Mouse (Mus musculus) heart, embryonic 16.5 days (tissue): ENCODE data around the gene Slc6a13. TPM values are rescaled to one million over a fixed set of nuclear protein-coding genes. Genes with fewer than 3 reads are reported as not detected.
A peak's percentile ranks its signal among the peaks of the same experiment; 100 is the strongest.

Source experiments
- ATAC-seq: fragments of 200-750 bp; cut with Nextera tagmentation; replicated peaks from 2 replicates; pipeline ENCODE4 v1.8.0; 2017; ENCODE audit warnings: moderate number of reproducible peaks; ENCODE audit not compliant: insufficient read depth, low FRiP score; ENCODE audit errors: extremely low read depth
- H3K27ac ChIP-seq: fragments of 300-500 bp; sonication (generic); 2 replicates; pipeline ENCODE4 v1.5.1; 2014; ENCODE audit warnings: mild to moderate bottlenecking, low read length, control low read depth, moderate library complexity
- H3K27me3 ChIP-seq: fragments of 300-500 bp; sonication (generic); 2 replicates; pipeline ENCODE4 v1.6.1; 2014; ENCODE audit warnings: low read length, mixed read lengths; ENCODE audit not compliant: control insufficient read depth, insufficient read depth
- H3K36me3 ChIP-seq: fragments of 300-500 bp; sonication (generic); 2 replicates; pipeline ENCODE4 v1.6.1; 2014; ENCODE audit not compliant: control insufficient read depth, insufficient read depth
- H3K4me1 ChIP-seq: fragments of 300-500 bp; sonication (generic); 2 replicates; pipeline ENCODE4 v1.6.1; 2014; ENCODE audit warnings: low read length, mixed read lengths; ENCODE audit not compliant: control insufficient read depth, insufficient read depth
- H3K4me2 ChIP-seq: fragments of 300-500 bp; sonication (generic); 2 replicates; pipeline ENCODE4 v1.6.1; 2014; ENCODE audit warnings: low read depth, mild to moderate bottlenecking, control low read depth, low read length
- H3K4me3 ChIP-seq: fragments of 300-500 bp; sonication (generic); 2 replicates; pipeline ENCODE4 v1.5.1; 2014; ENCODE audit warnings: mild to moderate bottlenecking, control low read depth, low read length
- H3K9ac ChIP-seq: fragments of 300-500 bp; sonication (generic); 2 replicates; pipeline ENCODE4 v1.6.1; 2014; ENCODE audit warnings: low read length, control low read depth
- H3K9me3 ChIP-seq: fragments of 300-500 bp; sonication (generic); replicated peaks from 2 replicates; pipeline ENCODE4 v1.6.1; 2016; ENCODE audit warnings: low read length; ENCODE audit not compliant: control insufficient read depth
- WGBS: fragments of 180-500 bp; shearing (Covaris S2); extraction: QIAGEN DNeasy Blood & Tissue Kit; methylation state at CpG from one replicate; pipeline ENCODE4 v1.1.7; 2014; 5-methylcytosine and 5-hydroxymethylcytosine counted together
- polyA plus RNA-seq: library from polyadenylated mRNA; unstranded; fragments of >200 nt; fragmentation: Nextera tagmentation; extraction: Ambion mirVana; gene quantifications from 2 replicates; pipeline ENCODE4 v1.2.1, GENCODE M21; 2015

Slc6a13 gene
- polyA plus RNA-seq, 1 experiment from 2014 or later, result 5.4 TPM

- Histone ChIP-seq H3K4me1 (no peaks in the 10 kb centered on the region; the same call in 1 of the 2 replicates), H3K4me3 (peak overlapping the region; percentile 61), H3K9me3 (no peaks in the 10 kb centered on the region), H3K27ac (peak overlapping the region; percentile 67), H3K9ac (peak overlapping the region; percentile 14), H3K4me2 (peak overlapping the region; percentile 78), H3K36me3 (no peaks in the 10 kb centered on the region), H3K27me3 (no peaks in the 10 kb centered on the region)
- ATAC-seq, result peak; percentile 81
- WGBS, result 11% methylated on average over 17 of the region's 17 CpGs
These were observed 27.8 kb upstream of the Slc6a13 start for GRCm38 (mm10) chr6:121272075-121272800.

- Histone ChIP-seq H3K4me1 (no peaks in the 10 kb centered on the region; the same call in 1 of the 2 replicates), H3K27ac (no peak overlapping the region), H3K9me3 (no peaks in the 10 kb centered on the region), H3K4me3 (no peak overlapping the region), H3K9ac (no peak overlapping the region), H3K36me3 (no peaks in the 10 kb centered on the region), H3K4me2 (no peak overlapping the region), H3K27me3 (no peaks in the 10 kb centered on the region)
- ATAC-seq, result no peak
- 81% methylated on average over 3 of the region's 3 CpGs for WGBS
These were observed 25.7 kb upstream of the Slc6a13 start for GRCm38 (mm10) chr6:121274356-121274755.

- Histone ChIP-seq H3K4me3 (no peak overlapping the region), H3K9ac (no peak overlapping the region), H3K9me3 (no peaks in the 10 kb centered on the region), H3K4me2 (no peak overlapping the region), H3K36me3 (no peaks in the 10 kb centered on the region), H3K27me3 (no peaks in the 10 kb centered on the region), H3K27ac (no peak overlapping the region), H3K4me1 (no peaks in the 10 kb centered on the region)
- 90% methylated on average over 5 of the region's 5 CpGs for WGBS
- ATAC-seq, result no peak
These were observed 15.9 kb upstream of the Slc6a13 start for GRCm38 (mm10) chr6:121284132-121284531.

GRCm38 (mm10) chr6:121299317-121299716 lies 710 bp upstream of the Slc6a13 start:
- 45% methylated on average over 7 of the region's 7 CpGs for WGBS
- Histone ChIP-seq H3K4me3 (no peak overlapping the region), H3K4me2 (peak overlapping the region; percentile 62; the same call in 1 of the 2 replicates), H3K36me3 (no peaks in the 10 kb centered on the region), H3K9ac (no peak overlapping the region), H3K27me3 (no peaks in the 10 kb centered on the region; the same call in 1 of the 2 replicates), H3K4me1 (peaks cover 10% of the 10 kb centered on the region), H3K9me3 (no peaks in the 10 kb centered on the region), H3K27ac (no peak overlapping the region)
- ATAC-seq, result no peak

GRCm38 (mm10) chr6:121300504-121300903 lies 477 bp downstream of the Slc6a13 start:
- H3K9me3 ChIP-seq, result no peaks in the 10 kb centered on the region
- 0 out of 2 replicates have a peak overlapping the region, but pooled peaks have one; percentile 47 for H3K9ac ChIP-seq
- 38% methylated on average over 9 of the region's 9 CpGs for WGBS
- H3K27ac ChIP-seq, result peak overlapping the region; percentile 12; the same call in 1 of the 2 replicates
- ATAC-seq, result no peak
- peak overlapping the region; percentile 39 for H3K4me3 ChIP-seq
- no peaks in the 10 kb centered on the region; the same call in 1 of the 2 replicates for H3K27me3 ChIP-seq
- H3K4me2 ChIP-seq, result peak overlapping the region; percentile 62
- H3K36me3 ChIP-seq, result no peaks in the 10 kb centered on the region
- peaks cover 10% of the 10 kb centered on the region for H3K4me1 ChIP-seq

- WGBS, result 63% methylated on average over 10 of the region's 10 CpGs
- H3K27ac ChIP-seq, result no peak overlapping the region
- H3K4me1 ChIP-seq, result peaks cover 10% of the 10 kb centered on the region
- no peak overlapping the region for H3K4me3 ChIP-seq
- no peak for ATAC-seq
- H3K4me2 ChIP-seq, result no peak overlapping the region
- H3K36me3 ChIP-seq, result no peaks in the 10 kb centered on the region
- H3K9ac ChIP-seq, result no peak overlapping the region
- no peaks in the 10 kb centered on the region for H3K27me3 ChIP-seq
- no peaks in the 10 kb centered on the region for H3K9me3 ChIP-seq
These were observed 3.6 kb downstream of the Slc6a13 start for GRCm38 (mm10) chr6:121303466-121304220.

GRCm38 (mm10) chr6:121304630-121305029 lies 4.6 kb downstream of the Slc6a13 start:
- no peak overlapping the region for H3K4me3 ChIP-seq
- no peak overlapping the region for H3K27ac ChIP-seq
- no peak for ATAC-seq
- H3K27me3 ChIP-seq, result no peaks in the 10 kb centered on the region
- H3K4me2 ChIP-seq, result no peak overlapping the region
- no peak overlapping the region for H3K9ac ChIP-seq
- no peaks in the 10 kb centered on the region for H3K9me3 ChIP-seq
- whole genome bisulfite sequencing, result 77% methylated on average over 9 of the region's 9 CpGs
- H3K36me3 ChIP-seq, result no peaks in the 10 kb centered on the region
- peaks cover 9% of the 10 kb centered on the region for H3K4me1 ChIP-seq

GRCm38 (mm10) chr6:121305571-121305970 lies 5.5 kb downstream of the Slc6a13 start:
- 83% methylated on average over 3 of the region's 3 CpGs for WGBS
- Histone ChIP-seq H3K4me1 (peaks cover 1% of the 10 kb centered on the region), H3K4me3 (no peak overlapping the region), H3K4me2 (no peak overlapping the region), H3K27me3 (no peaks in the 10 kb centered on the region), H3K9ac (no peak overlapping the region), H3K27ac (no peak overlapping the region), H3K36me3 (no peaks in the 10 kb centered on the region), H3K9me3 (no peaks in the 10 kb centered on the region)
- ATAC-seq, result no peak

- no peak for ATAC-seq
- H3K9ac ChIP-seq, result no peak overlapping the region
- H3K9me3 ChIP-seq, result no peaks in the 10 kb centered on the region
- no peak overlapping the region for H3K4me3 ChIP-seq
- H3K4me1 ChIP-seq, result no peaks in the 10 kb centered on the region
- no peaks in the 10 kb centered on the region for H3K36me3 ChIP-seq
- no peaks in the 10 kb centered on the region for H3K27me3 ChIP-seq
- H3K27ac ChIP-seq, result no peak overlapping the region
- 82% methylated on average over 6 of the region's 6 CpGs for WGBS
- no peak overlapping the region for H3K4me2 ChIP-seq
These were observed 11.0 kb downstream of the Slc6a13 start for GRCm38 (mm10) chr6:121310984-121311383.
